Mouse (Mus musculus) hindbrain, embryonic 14.5 days (tissue): ENCODE data around the gene Myl12a. TPM values are rescaled to one million over a fixed set of nuclear protein-coding genes. Genes with fewer than 3 reads are reported as not detected.

Experiments used
- ATAC-seq: fragments of 200-750 bp; cut with Nextera tagmentation; 2 replicates; pipeline ENCODE4 v1.8.0; 2017; ENCODE audit warnings: moderate number of reproducible peaks, mild to moderate bottlenecking, moderate TSS enrichment, moderate library complexity; ENCODE audit not compliant: low FRiP score
- DNase-seq: peaks from one replicate; pipeline ENCODE4 v3.0.0-alpha.2; 2015; ENCODE audit warnings: low spot score
- H3K27ac ChIP-seq: fragments of 300-500 bp; sonication (generic); 2 replicates; pipeline ENCODE4 v1.5.1; 2014; ENCODE audit warnings: mild to moderate bottlenecking, moderate library complexity
- H3K27me3 ChIP-seq: fragments of 300-500 bp; sonication (generic); 2 replicates; pipeline ENCODE4 v1.6.1; 2014; ENCODE audit warnings: mild to moderate bottlenecking, low read length, mixed read lengths; ENCODE audit not compliant: control insufficient read depth, insufficient read depth
- H3K36me3 ChIP-seq: fragments of 300-500 bp; sonication (generic); replicated peaks from 2 replicates; pipeline ENCODE4 v1.6.1; 2014; ENCODE audit not compliant: control insufficient read depth, insufficient read depth
- H3K4me1 ChIP-seq: fragments of 300-500 bp; sonication (generic); replicated peaks from 2 replicates; pipeline ENCODE4 v1.6.1; 2014; ENCODE audit warnings: antibody characterized with exemption, low read length, mixed read lengths; ENCODE audit not compliant: control insufficient read depth, insufficient read depth
- H3K4me2 ChIP-seq: fragments of 300-500 bp; sonication (generic); replicated peaks from 2 replicates; pipeline ENCODE4 v1.6.1; 2014; ENCODE audit warnings: mild to moderate bottlenecking, moderate library complexity
- H3K4me3 ChIP-seq: fragments of 300-500 bp; sonication (generic); replicated peaks from 2 replicates; pipeline ENCODE4 v1.5.1; 2014; ENCODE audit warnings: mild to moderate bottlenecking, low read length
- H3K9ac ChIP-seq: fragments of 300-500 bp; sonication (generic); 2 replicates; pipeline ENCODE4 v1.6.1; 2014
- H3K9me3 ChIP-seq: fragments of 300-500 bp; sonication (generic); 2 replicates; pipeline ENCODE4 v1.6.1; 2016; ENCODE audit warnings: low read length; ENCODE audit not compliant: control insufficient read depth
- WGBS: fragments of 180-500 bp; shearing (Covaris S2); extraction: QIAGEN DNeasy Blood & Tissue Kit; methylation state at CpG from one replicate; pipeline ENCODE4 v1.1.7; 2014; 5-methylcytosine and 5-hydroxymethylcytosine counted together
- polyA plus RNA-seq: library from polyadenylated mRNA; unstranded; fragments of >200 nt; fragmentation: Nextera tagmentation; extraction: Ambion mirVana; gene quantifications from 2 replicates; pipeline ENCODE4 v1.2.1, GENCODE M21; 2014

The Myl12a gene
- polyA plus RNA-seq, 1 experiment from 2014 or later: 119 TPM

GRCm38 (mm10) chr17:71032719-71033118 is 30.0 kb upstream of the Myl12a start:
- no peak overlapping the region for H3K4me3 ChIP-seq
- ATAC-seq (no peak), DNase-seq (no peak)
- H3K4me2 ChIP-seq: no peak overlapping the region
- no peak overlapping the region for H3K27ac ChIP-seq
- 83% methylated on average over 10 of the region's 10 CpGs for WGBS
- no peaks in the 10 kb centered on the region for H3K9me3 ChIP-seq
- no peak overlapping the region for H3K9ac ChIP-seq
- no peaks in the 10 kb centered on the region for H3K36me3 ChIP-seq
- no peaks in the 10 kb centered on the region for H3K4me1 ChIP-seq
- H3K27me3 ChIP-seq: no peaks in the 10 kb centered on the region

GRCm38 (mm10) chr17:71027186-71027585 is 24.5 kb upstream of the Myl12a start:
- H3K9ac ChIP-seq: no peak overlapping the region
- no peaks in the 10 kb centered on the region for H3K4me1 ChIP-seq
- no peaks in the 10 kb centered on the region for H3K27me3 ChIP-seq
- no peak overlapping the region for H3K4me2 ChIP-seq
- WGBS: 95% methylated on average over 3 of the region's 3 CpGs
- ATAC-seq: no peak
- DNase-seq: no peak
- no peaks in the 10 kb centered on the region for H3K9me3 ChIP-seq
- no peaks in the 10 kb centered on the region for H3K36me3 ChIP-seq
- no peak overlapping the region for H3K27ac ChIP-seq
- no peak overlapping the region for H3K4me3 ChIP-seq

- WGBS: 85% methylated on average over 8 of the region's 8 CpGs
- Histone ChIP-seq H3K4me2 (no peak overlapping the region), H3K36me3 (no peaks in the 10 kb centered on the region), H3K9me3 (no peaks in the 10 kb centered on the region), H3K27me3 (no peaks in the 10 kb centered on the region), H3K4me3 (no peak overlapping the region), H3K27ac (no peak overlapping the region), H3K4me1 (no peaks in the 10 kb centered on the region), H3K9ac (no peak overlapping the region)
- no peak for DNase-seq
- no peak for ATAC-seq
Measured at GRCm38 (mm10) chr17:71025922-71026321, 23.2 kb upstream of the Myl12a start.

GRCm38 (mm10) chr17:71024071-71024470 is 21.4 kb upstream of the Myl12a start:
- Histone ChIP-seq H3K9me3 (no peaks in the 10 kb centered on the region), H3K27ac (no peak overlapping the region), H3K9ac (no peak overlapping the region), H3K4me2 (no peak overlapping the region), H3K27me3 (no peaks in the 10 kb centered on the region), H3K4me3 (no peak overlapping the region), H3K36me3 (no peaks in the 10 kb centered on the region), H3K4me1 (no peaks in the 10 kb centered on the region)
- ATAC-seq: no peak
- no peak for DNase-seq
- 95% methylated on average over 10 of the region's 10 CpGs for WGBS

DNA sequence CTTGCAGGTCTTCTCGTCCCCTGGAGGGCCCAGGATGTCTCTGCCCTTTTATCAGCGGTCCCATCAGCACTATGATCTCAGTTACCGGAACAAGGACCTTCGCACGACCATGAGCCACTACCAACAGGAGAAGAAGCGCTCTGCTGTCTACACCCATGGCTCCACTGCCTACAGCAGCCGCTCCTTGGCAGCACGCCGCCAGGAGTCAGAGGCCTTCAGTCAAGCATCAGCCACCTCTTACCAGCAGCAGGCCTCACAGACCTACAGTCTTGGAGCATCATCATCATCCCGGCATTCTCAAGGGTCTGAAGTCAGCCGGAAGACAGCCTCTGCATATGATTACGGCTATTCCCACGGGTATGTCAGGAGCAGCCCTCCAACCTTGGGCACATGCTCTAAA is 20.2 kb upstream of the Myl12a start:
- H3K4me3 ChIP-seq: no peak overlapping the region
- no peaks in the 10 kb centered on the region for H3K4me1 ChIP-seq
- H3K9me3 ChIP-seq: no peaks in the 10 kb centered on the region
- no peaks in the 10 kb centered on the region for H3K27me3 ChIP-seq
- 92% methylated on average over 13 of the region's 13 CpGs for WGBS
- ATAC-seq: no peak
- no peaks in the 10 kb centered on the region for H3K36me3 ChIP-seq
- no peak overlapping the region for H3K27ac ChIP-seq
- no peak for DNase-seq
- H3K9ac ChIP-seq: no peak overlapping the region
- no peak overlapping the region for H3K4me2 ChIP-seq

- Histone ChIP-seq H3K27me3 (no peaks in the 10 kb centered on the region), H3K4me1 (no peaks in the 10 kb centered on the region), H3K4me2 (no peak overlapping the region), H3K36me3 (no peaks in the 10 kb centered on the region), H3K9ac (no peak overlapping the region; the same call in 1 of the 2 replicates), H3K9me3 (no peaks in the 10 kb centered on the region), H3K4me3 (no peak overlapping the region), H3K27ac (no peak overlapping the region)
- ATAC-seq (no peak), DNase-seq (no peak)
- WGBS: 64% methylated on average over 9 of the region's 9 CpGs
Measured at GRCm38 (mm10) chr17:71019860-71020259, 17.2 kb upstream of the Myl12a start.

DNA sequence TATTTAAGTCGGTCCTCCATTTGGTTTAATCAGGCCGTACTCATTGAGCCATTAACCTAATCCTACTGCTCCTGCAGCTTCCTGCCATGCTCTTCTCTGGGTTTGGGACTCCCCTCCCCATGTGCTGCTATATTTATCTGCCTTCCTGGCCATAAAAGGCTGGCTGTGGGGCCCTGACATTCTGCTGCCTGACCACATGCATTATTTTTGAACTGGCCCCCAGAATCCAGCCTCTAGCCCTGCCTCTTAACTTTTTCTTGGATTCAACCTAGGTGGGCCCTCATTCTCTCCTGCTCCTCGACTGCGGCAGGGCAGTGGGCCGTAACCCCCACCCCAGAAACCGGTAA is 16.6 kb upstream of the Myl12a start:
- Histone ChIP-seq H3K36me3 (no peaks in the 10 kb centered on the region), H3K4me2 (no peak overlapping the region), H3K4me3 (no peak overlapping the region), H3K27me3 (no peaks in the 10 kb centered on the region), H3K27ac (no peak overlapping the region), H3K9ac (no peak overlapping the region), H3K4me1 (no peaks in the 10 kb centered on the region), H3K9me3 (no peaks in the 10 kb centered on the region)
- no peak for ATAC-seq
- DNase-seq: no peak
- WGBS: 56% methylated on average over 6 of the region's 6 CpGs

DNA sequence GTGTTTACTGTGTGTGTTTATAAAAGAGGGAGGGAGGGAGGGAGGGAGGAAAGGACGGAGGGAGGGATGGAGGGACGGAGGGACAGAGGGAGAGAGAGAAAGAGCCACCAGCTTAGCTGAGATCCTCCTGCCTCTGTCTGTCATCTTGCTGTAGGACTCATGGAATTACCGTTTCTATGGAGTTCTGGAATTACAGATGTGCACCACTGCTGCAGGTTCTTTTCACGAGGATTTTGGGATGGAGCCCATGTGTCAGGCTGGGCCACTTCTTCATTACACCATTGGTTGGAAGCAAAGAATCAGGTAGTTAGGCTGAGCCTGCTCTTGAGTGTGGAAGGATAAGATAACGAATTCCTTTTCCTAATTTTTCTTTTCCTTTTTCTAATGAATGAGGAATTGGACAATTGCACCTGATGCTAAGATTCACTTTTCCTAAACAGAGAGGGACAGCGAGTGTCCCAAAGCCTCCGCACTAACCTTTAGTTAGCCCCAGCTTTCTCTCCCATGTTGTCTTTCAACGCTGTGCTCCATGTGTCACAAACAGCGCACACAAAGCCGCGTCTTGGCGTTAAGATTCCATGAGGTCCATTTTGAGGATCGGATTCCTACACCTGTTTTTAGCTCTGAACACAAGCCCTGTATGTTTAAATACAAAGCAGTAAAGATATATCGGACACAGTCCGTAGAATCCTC is 16.1 kb upstream of the Myl12a start:
- Histone ChIP-seq H3K27ac (no peak overlapping the region), H3K27me3 (no peaks in the 10 kb centered on the region), H3K4me2 (no peak overlapping the region), H3K4me3 (no peak overlapping the region), H3K4me1 (no peaks in the 10 kb centered on the region), H3K9me3 (no peaks in the 10 kb centered on the region), H3K9ac (no peak overlapping the region), H3K36me3 (no peaks in the 10 kb centered on the region)
- 85% methylated on average over 15 of the region's 15 CpGs for WGBS
- DNase-seq (no peak), ATAC-seq (no peak)

DNA sequence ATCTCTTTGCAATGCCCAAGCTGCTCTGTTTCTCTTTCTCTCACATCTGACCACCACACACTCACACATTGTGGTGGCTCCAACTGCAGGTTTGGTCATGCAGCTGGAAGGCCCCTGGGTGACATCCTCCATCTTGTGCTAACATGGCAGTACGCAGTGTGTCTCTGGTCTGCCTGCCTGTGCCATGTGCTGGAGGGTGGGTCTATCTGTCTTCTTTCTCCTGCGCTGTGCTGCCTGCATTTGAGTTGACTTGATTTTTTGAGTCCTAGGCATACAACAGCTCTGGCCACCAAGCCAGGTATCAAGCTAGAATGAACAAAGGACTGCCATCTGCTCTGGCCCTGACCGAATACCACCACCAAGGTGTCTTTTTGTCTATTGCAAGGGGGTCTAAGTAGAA is 15.5 kb upstream of the Myl12a start:
- no peak overlapping the region for H3K27ac ChIP-seq
- no peak overlapping the region for H3K9ac ChIP-seq
- H3K27me3 ChIP-seq: no peaks in the 10 kb centered on the region
- H3K9me3 ChIP-seq: no peaks in the 10 kb centered on the region
- no peaks in the 10 kb centered on the region for H3K4me1 ChIP-seq
- H3K4me2 ChIP-seq: no peak overlapping the region
- ATAC-seq (no peak), DNase-seq (no peak)
- H3K4me3 ChIP-seq: no peak overlapping the region
- WGBS: 98% methylated on average over 3 of the region's 3 CpGs
- H3K36me3 ChIP-seq: no peaks in the 10 kb centered on the region

DNA sequence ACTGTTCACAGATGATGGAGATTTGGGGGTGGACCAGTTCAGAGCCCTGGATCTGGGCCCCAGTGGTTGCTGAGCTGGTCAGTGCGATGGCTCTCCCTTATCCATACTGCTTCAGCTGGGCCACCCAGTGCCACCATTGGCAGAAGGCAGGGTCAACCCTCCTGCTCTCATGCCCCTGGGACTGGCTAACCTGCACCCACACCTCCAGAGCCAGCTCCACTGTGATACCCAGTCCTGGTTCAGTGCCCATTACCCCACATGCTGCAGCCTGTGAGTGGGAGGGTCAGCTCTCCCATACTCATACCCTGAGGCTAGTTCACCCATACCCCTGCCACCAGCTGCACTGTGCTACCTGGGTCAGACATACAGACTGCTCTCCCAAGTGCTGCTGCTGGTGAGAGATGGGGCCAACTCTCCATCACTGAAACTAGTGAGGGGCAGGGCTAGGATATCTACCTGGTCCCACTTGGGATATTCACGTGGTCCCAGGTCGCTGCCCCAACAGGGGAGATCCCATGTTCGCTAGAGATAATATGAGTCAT is 14.8 kb upstream of the Myl12a start:
- no peak for ATAC-seq
- no peaks in the 10 kb centered on the region for H3K4me1 ChIP-seq
- no peak overlapping the region for H3K9ac ChIP-seq
- 97% methylated on average over 4 of the region's 4 CpGs for WGBS
- DNase-seq: no peak
- H3K9me3 ChIP-seq: no peaks in the 10 kb centered on the region
- no peaks in the 10 kb centered on the region for H3K27me3 ChIP-seq
- no peak overlapping the region for H3K27ac ChIP-seq
- no peaks in the 10 kb centered on the region for H3K36me3 ChIP-seq
- H3K4me3 ChIP-seq: no peak overlapping the region
- no peak overlapping the region for H3K4me2 ChIP-seq
